Comparison of ENCODE assay signal across 8 mouse cellular contexts in the genomic region with DNA sequence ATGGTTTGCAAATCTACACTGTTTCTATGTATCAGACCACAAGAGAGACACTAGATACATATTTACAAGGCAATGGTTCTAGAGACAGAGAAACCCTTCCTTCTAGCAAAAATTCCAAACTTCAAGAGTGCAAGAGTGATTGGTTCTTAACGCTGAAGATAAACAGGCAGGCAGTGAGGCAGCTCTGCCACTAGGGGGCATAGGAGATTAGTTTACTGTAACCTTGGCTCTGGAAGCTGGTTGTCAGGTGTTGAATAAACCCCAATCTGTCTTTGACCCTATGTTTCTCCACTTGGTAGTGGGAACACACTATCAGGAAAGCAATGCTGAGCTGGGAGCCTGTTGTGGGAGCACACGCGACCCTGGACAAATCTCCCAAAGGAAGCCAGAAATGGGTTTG. TPM values are rescaled to one million over a fixed set of nuclear protein-coding genes. Genes with fewer than 3 reads are reported as not detected.
A peak's percentile ranks its signal among the peaks of the same experiment; 100 is the strongest.
DNase-seq lines count a peak whose midpoint lies in the region; ATAC-seq lines count a peak whose summit lies in the region.

No protein-coding gene starts in this region.

- DNase-seq in heart, adult 9 months (ENCODE audit: low spot score in 2 of 2): peak; percentile 20 to 58
- no peak for DNase-seq in heart, postnatal 25 days (ENCODE audit: low spot score)
- DNase-seq in CD8-positive naive resting alpha-beta T cell, adult 2 months (ENCODE audit: low read depth in 2 of 2, low spot score in 2 of 2): peak; percentile 61 to 81
- peak; percentile 73 for DNase-seq in c-Kit-negative CD71-positive TER-119-positive erythroid progenitor cells, embryonic 14.5 days (ENCODE audit: low read depth, low spot score)
- DNase-seq in forelimb bud, embryonic 11.5 days (ENCODE audit: low read depth, low spot score): peak; percentile 80
- peak; percentile 61 to 69 for DNase-seq in layer of hippocampus, adult 8-10 months (ENCODE audit: low spot score in 2 of 2)
- peak; percentile 86 for DNase-seq in splenic B cell, adult 2 months (ENCODE audit: low read depth, low spot score)

- H3K27me3 ChIP-seq in splenic B cell, adult 2 months (ENCODE audit: control insufficient read depth, insufficient read depth, low read length, poor library complexity, severe bottlenecking): no peaks in the 10 kb centered on the region

- peak; percentile 28; the same call in 1 of the 2 replicates for ATAC-seq in megakaryocyte, adult 5-6 weeks (ENCODE audit: poor library complexity, severe bottlenecking)

- intact Hi-C loops in heart, postnatal 25 days (cut with DNase I): loop anchor here (1.0 to 5.0 kb wide), 4 partner anchors 79 to 217 kb away; partner anchors contain the start of genes Abca17, Abca3 and Ccnf

- H3K36me3 ChIP-seq in splenic B cell, adult 2 months (ENCODE audit: control insufficient read depth, insufficient read depth, low read length, poor library complexity, severe bottlenecking): no peaks in the 10 kb centered on the region

RNA-seq across cellular contexts. Expression of gene Atp6v0c, which starts 3.9 kb away (rescaled TPM):
- total RNA-seq in heart, postnatal 25 days (2021): 100 to 1,000 TPM; 225 to 246 TPM
- 1,000 to 10,000 TPM in 3 of 4 experiments, 100 to 1,000 TPM in 1; 996 to 1,139 (median 1,074) TPM for total RNA-seq in layer of hippocampus, adult 8-10 months (2022)
- 468 and 476 TPM in 2 replicates for total RNA-seq in megakaryocyte, adult 5-6 weeks (2015)
- 175 and 180 TPM in 2 replicates for total RNA-seq in megakaryocyte, adult 5-6 weeks (2017)

RNA-seq across cellular contexts. Expression of gene Amdhd2, which starts 9.9 kb away (rescaled TPM):
- total RNA-seq in heart, postnatal 25 days (2021): 1 to 10 TPM; 9.1 to 9.6 TPM
- 10 to 100 TPM; 35.7 to 55.8 (median 40.5) TPM for total RNA-seq in layer of hippocampus, adult 8-10 months (2022)
- 28.8 and 36.3 TPM in 2 replicates for total RNA-seq in megakaryocyte, adult 5-6 weeks (2015)
- 44.4 and 68.1 TPM in 2 replicates for total RNA-seq in megakaryocyte, adult 5-6 weeks (2017)

RNA-seq across cellular contexts. Expression of gene Pdpk1, which starts 22.7 kb away (rescaled TPM):
- 10 to 100 TPM; 45.0 to 46.1 TPM for total RNA-seq in heart, postnatal 25 days (2021)
- total RNA-seq in layer of hippocampus, adult 8-10 months (2022): 100 to 1,000 TPM in 3 of 4 experiments, 10 to 100 TPM in 1; 95.3 to 124 (median 108) TPM
- total RNA-seq in megakaryocyte, adult 5-6 weeks (2015): 45.4 and 51.3 TPM in 2 replicates
- total RNA-seq in megakaryocyte, adult 5-6 weeks (2017): 50.6 and 57.7 TPM in 2 replicates

RNA-seq across cellular contexts. Expression of gene Tbc1d24, which starts 31.9 kb away (rescaled TPM):
- 1 to 10 TPM; 8.3 to 9.4 TPM for total RNA-seq in heart, postnatal 25 days (2021)
- 10 to 100 TPM; 60.0 to 71.5 (median 64.0) TPM for total RNA-seq in layer of hippocampus, adult 8-10 months (2022)
- total RNA-seq in megakaryocyte, adult 5-6 weeks (2015): 5.5 and 11.8 TPM in 2 replicates
- 4.0 and 4.6 TPM in 2 replicates for total RNA-seq in megakaryocyte, adult 5-6 weeks (2017)

RNA-seq across cellular contexts. Expression of gene Ntn3, which starts 35.9 kb away (rescaled TPM):
- total RNA-seq in heart, postnatal 25 days (2021): under 1 TPM; 0.64 to 0.73 TPM
- 10 to 100 TPM in 1 of 4 experiments, 1 to 10 TPM in 3; 8.6 to 10.1 (median 9.3) TPM for total RNA-seq in layer of hippocampus, adult 8-10 months (2022)
- 0.11 TPM in 1 of 2 replicates, not detected in the other for total RNA-seq in megakaryocyte, adult 5-6 weeks (2015)
- 0.08 TPM in 1 of 2 replicates, not detected in the other for total RNA-seq in megakaryocyte, adult 5-6 weeks (2017)
